Comparison of ENCODE assay signal across 26 mouse cellular contexts in genomic region chr9:64255422-64255821, GRCm38 (mm10). TPM values are rescaled to one million over a fixed set of nuclear protein-coding genes. Genes with fewer than 3 reads are reported as not detected.
"Had no signal": no experiment of that assay in that cellular context is flagged by ENCODE, and none has a peak within 500 bp of the region (broad histone marks: within the 10 kb centered on the region; RNA-seq: fewer than 3 reads in every experiment).

No protein-coding gene starts in this region.

- H3K27ac ChIP-seq: heart, embryonic 10.5 days; hindbrain, embryonic 13.5 days; hindbrain, embryonic 15.5 days; hindbrain, postnatal 0 days; kidney, embryonic 15.5 days; kidney, postnatal 0 days; limb, embryonic 12.5 days; limb, embryonic 15.5 days; liver, embryonic 12.5 days; liver, embryonic 14.5 days had no signal

- DNase-seq: gastrocnemius, postnatal 14 days; gastrocnemius, postnatal 36 days; heart, adult 18-20 months; heart, postnatal 10 days; heart, postnatal 36 days; kidney, adult 11 months; kidney, adult 2 months; kidney, adult 9 months; kidney, postnatal 14 days; kidney, postnatal 36 days; layer of hippocampus, adult 9-11 months; layer of hippocampus, postnatal 36 days; left cerebral cortex, postnatal 4 days had no signal

- H3K9me3 ChIP-seq: heart, embryonic 10.5 days; heart, embryonic 12.5 days; hindbrain, embryonic 13.5 days; hindbrain, embryonic 15.5 days; kidney, embryonic 15.5 days; limb, embryonic 12.5 days; limb, embryonic 15.5 days; liver, embryonic 12.5 days had no signal

- H3K27me3 ChIP-seq: heart, embryonic 12.5 days; hindbrain, embryonic 13.5 days; hindbrain, embryonic 15.5 days; kidney, embryonic 15.5 days; limb, embryonic 12.5 days; limb, embryonic 15.5 days; liver, embryonic 12.5 days had no signal

- H3K9ac ChIP-seq: heart, embryonic 12.5 days; hindbrain, embryonic 13.5 days; hindbrain, embryonic 15.5 days; kidney, embryonic 15.5 days; limb, embryonic 12.5 days; limb, embryonic 15.5 days; liver, embryonic 12.5 days; liver, embryonic 14.5 days had no signal

- H3K36me3 ChIP-seq: heart, embryonic 10.5 days; heart, embryonic 12.5 days; hindbrain, embryonic 13.5 days; hindbrain, embryonic 15.5 days; kidney, embryonic 15.5 days; limb, embryonic 12.5 days had no signal

- H3K4me3 ChIP-seq: heart, embryonic 10.5 days; heart, embryonic 12.5 days; hindbrain, embryonic 13.5 days; hindbrain, embryonic 15.5 days; kidney, embryonic 15.5 days; limb, embryonic 12.5 days; limb, embryonic 15.5 days; liver, embryonic 12.5 days had no signal

RNA-seq across cellular contexts. Expression of gene Uchl4, which starts 20.4 kb away (rescaled TPM):
- total RNA-seq: hematopoietic stem cell, adult 5-6 weeks; hindbrain, postnatal 0 days had no signal
- polyA plus RNA-seq: liver, adult 2 months had no signal
